Mouse (Mus musculus): ENCODE results near the gene Ntm.
A peak's percentile ranks its signal among the peaks of the same experiment; 100 is the strongest.

Ntm gene

GRCm38 (mm10) chr9:29217951-29218350 is 745.0 kb downstream of the Ntm start:
- no peak for DNase-seq

DNA sequence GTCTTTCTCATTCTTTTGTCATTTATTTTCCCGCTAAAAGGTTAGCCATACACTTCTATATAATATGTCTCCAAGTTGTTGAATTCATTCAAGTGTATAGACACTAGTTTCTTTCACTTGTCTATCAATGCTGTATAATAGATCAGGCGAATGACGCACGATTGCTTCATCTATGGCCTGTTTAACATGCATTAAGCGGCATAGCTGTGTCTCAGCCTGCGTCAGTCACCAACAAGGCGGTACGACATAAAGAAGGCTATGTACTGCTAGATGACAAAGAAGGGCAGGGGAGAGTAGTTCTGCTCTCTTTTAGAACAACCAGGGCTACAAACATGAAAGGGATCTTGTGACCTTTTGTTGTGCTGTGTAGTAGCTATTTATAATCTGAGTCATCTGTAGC is 746.4 kb downstream of the Ntm start:
- DNase-seq = no peak

GRCm38 (mm10) chr9:29215796-29216195 is 747.1 kb downstream of the Ntm start:
- DNase-seq = no peak

DNA sequence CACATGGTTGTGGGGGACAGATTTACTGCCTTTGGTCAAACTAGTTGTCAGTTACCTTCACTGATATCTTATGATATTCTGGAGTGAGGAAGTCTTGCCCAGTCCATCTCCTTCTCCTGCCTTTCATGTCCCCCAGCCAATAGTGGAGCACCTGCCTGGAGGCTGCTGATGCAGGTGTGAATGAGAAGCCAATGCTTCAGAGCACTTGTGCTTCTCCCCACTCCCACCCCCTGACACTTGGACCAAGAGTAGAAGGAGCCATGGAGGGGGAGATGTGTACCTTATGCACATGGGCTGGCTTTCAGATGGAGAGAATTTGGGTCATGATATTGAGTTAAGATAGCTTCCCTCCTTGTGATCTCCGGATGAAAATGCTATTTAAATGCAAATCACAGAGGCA is 747.7 kb downstream of the Ntm start:
- no peak for DNase-seq

DNA sequence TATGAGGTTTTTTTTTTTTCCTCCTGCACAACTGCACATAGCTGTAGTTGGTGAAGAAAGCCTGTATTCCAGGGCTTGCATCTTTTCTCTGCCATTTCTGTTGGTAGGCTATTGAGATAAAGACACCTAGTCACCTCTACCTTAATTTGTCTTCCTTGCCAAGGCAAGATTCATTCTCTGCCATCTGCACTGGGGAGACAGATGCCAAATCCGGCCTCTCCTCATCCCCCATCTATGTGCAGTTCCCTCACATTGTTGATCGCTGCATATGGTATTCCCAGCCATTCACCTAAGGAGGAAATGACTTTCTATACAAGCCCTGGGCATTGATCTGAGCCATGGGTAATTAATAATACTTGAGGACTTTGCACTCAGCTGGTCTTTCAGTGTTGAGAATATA is 753.7 kb downstream of the Ntm start:
- no peak for DNase-seq

GRCm38 (mm10) chr9:29208142-29208541 is 754.8 kb downstream of the Ntm start:
- DNase-seq = no peak

GRCm38 (mm10) chr9:29205680-29206079 is 757.3 kb downstream of the Ntm start:
- DNase-seq = no peak

- DNase-seq = no peak
Measured at GRCm38 (mm10) chr9:29202196-29202595, 760.7 kb downstream of the Ntm start.

DNA sequence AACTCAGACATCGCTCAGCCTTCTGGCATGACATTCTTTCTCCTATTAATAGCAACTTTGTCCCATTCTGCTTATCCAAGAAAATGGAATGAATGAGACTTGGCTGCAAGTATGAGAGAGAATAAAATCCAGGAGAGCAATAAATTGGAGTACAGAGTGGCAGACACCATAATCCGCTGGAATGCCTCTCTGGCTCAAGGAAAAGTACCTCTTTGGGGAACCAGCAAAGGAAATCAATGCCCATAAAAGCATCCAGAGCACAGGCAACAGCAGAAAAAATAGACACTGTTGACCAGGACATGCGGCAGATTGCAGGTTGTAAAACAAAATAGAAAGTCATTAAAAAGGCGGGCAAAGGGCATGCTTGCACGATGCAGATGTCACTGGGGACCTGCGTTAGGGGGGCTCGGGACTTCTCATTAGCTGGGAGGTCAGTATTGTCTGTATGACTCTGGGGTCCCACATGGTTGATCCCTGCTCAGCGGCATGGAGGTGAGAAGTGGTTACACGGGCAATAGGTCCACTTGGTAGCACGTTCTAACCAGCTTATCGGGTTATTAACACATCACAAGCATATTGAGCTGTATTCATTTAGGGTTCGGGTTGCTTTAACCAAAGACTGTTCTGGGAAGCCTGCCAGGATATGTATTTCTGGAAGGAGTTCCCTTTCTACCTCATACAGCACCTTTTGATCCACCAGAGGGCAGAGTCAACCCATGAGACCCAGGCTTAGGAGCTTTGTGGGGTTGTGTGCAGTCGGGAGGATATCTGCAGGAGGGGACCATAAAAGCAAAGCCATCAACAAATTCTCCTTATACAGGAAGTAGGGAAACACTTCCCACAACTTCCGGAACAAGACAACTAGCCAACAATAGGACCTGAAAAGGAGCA is 761.5 kb downstream of the Ntm start:
- peak in 1 of 2 experiments; percentile 1 for DNase-seq

GRCm38 (mm10) chr9:29197046-29197445 is 765.9 kb downstream of the Ntm start:
- no peak for DNase-seq

DNA sequence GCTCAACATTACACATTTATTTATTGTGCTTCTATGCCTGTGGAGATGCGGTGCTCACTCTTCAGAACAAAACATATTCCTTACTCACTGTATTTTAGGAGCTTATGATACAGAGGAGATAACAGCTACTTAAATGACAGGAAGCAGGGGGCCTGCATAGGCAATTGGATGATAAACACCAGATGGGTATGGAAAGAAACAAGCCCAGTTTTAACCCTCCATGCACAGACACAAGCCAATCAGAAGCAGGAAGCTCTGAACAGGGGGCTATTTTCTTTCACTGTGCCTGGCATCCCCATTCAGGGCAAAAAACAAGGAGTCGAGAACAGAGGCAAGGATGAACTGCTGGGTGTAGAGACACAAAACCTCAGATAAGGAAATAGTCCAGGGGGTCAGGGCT is 768.7 kb downstream of the Ntm start:
- DNase-seq = no peak

DNA sequence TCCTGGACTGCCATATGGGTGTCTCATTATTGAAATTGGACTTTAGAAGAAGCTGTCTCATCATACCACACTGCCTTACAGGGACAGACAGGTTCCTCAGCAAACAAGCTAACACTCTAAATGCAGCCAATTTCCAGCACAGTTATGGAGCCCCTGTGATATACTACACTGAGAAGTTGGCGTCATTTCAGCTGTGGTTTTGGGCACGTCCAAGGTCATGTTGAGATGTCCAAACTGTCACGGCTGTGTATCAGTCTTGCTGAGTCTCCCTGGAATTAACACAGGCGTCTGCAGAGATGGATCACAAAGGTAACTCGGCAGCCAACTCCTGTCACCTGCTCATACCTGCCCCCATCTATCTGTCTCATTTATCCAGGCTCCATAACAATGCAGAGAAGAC is 779.9 kb downstream of the Ntm start:
- no peak for DNase-seq

GRCm38 (mm10) chr9:29181661-29182060 is 781.3 kb downstream of the Ntm start:
- DNase-seq = no peak

- DNase-seq = no peak
Measured at GRCm38 (mm10) chr9:29165731-29166130, 797.2 kb downstream of the Ntm start.

DNA sequence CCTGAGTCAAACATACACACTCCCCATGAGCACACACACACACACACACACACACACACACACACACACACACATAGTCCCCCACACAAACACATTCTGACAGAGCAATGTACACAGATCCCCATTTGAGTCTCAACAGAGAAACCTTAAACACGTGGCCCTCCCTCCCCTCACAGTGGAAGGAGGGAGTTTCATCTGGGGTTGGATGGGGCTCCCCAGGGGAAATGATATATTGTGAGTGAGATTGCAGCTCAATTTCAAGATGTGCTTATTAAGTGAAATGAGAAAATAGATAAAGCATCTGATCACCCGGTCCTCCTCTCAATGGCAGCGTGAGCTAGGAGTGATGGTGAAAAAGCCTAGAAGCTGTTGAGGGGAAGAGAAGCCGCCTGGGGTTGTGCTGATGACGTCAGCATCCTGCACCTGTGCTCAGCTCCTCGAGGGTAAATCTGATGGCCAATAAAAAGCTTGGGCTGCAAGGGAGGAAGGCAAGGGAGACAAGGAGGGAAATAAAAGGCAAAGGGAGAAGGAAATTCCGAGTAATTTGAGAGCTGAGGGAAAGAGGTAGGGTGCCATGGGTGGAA is 801.8 kb downstream of the Ntm start:
- no peak for DNase-seq

- peak in 1 of 2 experiments; percentile 17 for DNase-seq
Measured at GRCm38 (mm10) chr9:29145901-29146300, 817.0 kb downstream of the Ntm start.

DNA sequence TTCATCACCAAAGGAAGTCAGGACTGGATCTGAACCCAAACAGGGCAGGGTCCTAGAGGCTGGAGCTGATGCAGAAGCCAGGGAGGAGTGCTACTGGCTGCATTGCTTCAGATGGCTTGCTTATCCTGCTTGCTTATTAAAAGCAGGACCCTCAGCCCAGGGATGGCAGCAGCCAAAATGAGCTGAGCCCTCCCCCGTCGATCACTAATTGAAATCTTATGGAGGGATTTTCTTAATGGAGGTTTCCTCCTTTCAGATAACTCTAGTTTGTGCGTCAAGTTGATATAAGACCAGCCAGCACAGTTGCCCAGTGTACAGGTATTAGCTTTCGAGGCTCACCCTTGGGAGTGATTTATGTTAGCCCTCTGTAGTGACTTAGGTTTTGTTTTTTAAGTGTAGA is 826.9 kb downstream of the Ntm start:
- DNase-seq = no peak

DNA sequence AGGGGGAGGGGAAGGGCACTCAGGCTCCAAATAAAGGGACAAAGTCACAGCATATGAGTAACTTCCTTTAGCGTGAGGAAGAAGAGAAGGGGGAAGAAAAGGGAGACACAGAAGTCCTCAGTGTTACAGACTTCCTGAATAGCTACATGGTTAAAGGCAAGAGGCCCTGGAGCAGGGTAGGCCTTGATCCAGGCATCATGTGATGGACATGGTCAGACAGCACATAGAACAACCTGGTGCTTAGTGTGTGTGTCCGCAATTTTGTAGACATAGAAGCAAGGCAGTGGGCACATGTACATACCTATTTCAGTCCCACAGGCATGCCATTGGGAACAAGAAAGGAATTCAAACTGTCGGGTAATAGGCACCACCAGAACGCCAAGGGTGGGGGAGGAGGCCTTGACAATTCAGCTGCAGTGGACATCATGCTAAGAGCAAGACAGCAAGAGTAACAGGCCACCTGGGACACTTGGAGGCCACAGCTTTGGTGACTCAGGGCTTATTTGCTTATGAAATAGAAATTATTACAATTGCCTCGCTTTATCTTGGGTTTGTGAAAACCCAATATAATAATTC is 832.1 kb downstream of the Ntm start:
- DNase-seq = no peak

GRCm38 (mm10) chr9:29130316-29130715 is 832.6 kb downstream of the Ntm start:
- no peak for DNase-seq

- no peak for DNase-seq
Measured at GRCm38 (mm10) chr9:29128416-29128815, 834.5 kb downstream of the Ntm start.

DNA sequence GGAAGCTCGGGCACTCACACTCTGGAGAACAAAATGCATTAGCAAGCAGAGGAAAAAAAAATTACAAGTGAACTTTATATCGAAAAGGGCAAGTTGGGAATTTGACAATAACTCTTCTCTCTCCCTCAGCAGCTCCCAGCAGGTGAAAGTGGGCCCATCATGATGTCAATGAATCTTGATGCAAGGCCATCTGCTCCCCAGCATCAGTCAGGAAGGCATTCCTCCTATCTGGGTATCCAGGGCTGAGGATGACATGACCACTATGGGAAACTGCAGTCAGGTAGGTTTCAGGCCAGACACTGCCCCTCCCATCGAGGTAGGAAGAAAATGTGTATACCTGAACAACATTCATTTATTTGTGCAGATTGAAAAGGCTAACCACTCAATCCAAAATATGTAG is 838.5 kb downstream of the Ntm start:
- DNase-seq = no peak

- DNase-seq = no peak
Measured at GRCm38 (mm10) chr9:29123828-29124227, 839.1 kb downstream of the Ntm start.

GRCm38 (mm10) chr9:29117561-29118112 is 845.3 kb downstream of the Ntm start:
- no peak for DNase-seq

DNA sequence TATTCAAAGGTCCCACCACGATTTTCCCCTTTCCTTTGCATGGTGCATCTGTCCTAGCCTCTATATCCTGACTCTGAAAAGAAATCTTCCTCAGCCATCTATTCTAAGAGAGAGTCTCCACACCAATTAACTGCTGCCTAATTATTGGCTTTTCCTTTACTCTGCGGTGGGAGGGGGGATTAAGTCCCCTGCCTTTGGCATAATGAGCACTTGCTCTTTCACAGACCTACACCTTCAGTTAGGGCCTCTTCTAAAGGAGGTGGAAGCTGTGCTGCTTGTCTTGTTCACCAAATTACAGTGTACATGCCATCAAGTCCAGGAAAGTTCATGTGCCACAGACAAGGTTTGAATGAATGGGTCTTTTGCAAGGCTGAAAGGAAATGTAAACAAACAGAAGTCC is 847.6 kb downstream of the Ntm start:
- no peak for DNase-seq
